Mouse (Mus musculus): ENCODE measurements around the gene Dnajb6. TPM values are rescaled to one million over a fixed set of nuclear protein-coding genes. Genes with fewer than 3 reads are reported as not detected.

Gene Dnajb6
- polyA plus RNA-seq, 1 experiment from 2014 or later, result 141 TPM

Other genes with a start within 250 kb of the Dnajb6 start
- 26.0 and 42.2 TPM in 2 replicates for gene Ube3c, start 166.4 kb upstream of the Dnajb6 start, polyA plus RNA-seq (2014; fragmentation: Nextera tagmentation; extraction: Ambion mirVana)
- gene Gm5129, start 248 bp downstream of the Dnajb6 start, polyA plus RNA-seq (2014; fragmentation: Nextera tagmentation; extraction: Ambion mirVana), result not detected in 2 replicates

All from kidney, embryonic 14.5 days (tissue).